Mouse (Mus musculus) hindbrain, embryonic 11.5 days (tissue): ENCODE data around the gene Serpinc1. TPM values are rescaled to one million over a fixed set of nuclear protein-coding genes. Genes with fewer than 3 reads are reported as not detected.

Experiments used
- ATAC-seq: fragments of 200-750 bp; cut with Nextera tagmentation; 2 replicates; pipeline ENCODE4 v1.8.0; 2017; ENCODE audit warnings: mild to moderate bottlenecking, moderate TSS enrichment, moderate library complexity; ENCODE audit not compliant: low FRiP score
- DNase-seq: peaks from one replicate; pipeline ENCODE4 v3.0.0-alpha.2; 2015; ENCODE audit warnings: low spot score
- H3K27ac ChIP-seq: fragments of 300-500 bp; sonication (generic); 2 replicates; pipeline ENCODE4 v1.5.1; 2014; ENCODE audit warnings: mild to moderate bottlenecking, low read depth, low read length
- H3K27me3 ChIP-seq: fragments of 300-500 bp; sonication (generic); 2 replicates; pipeline ENCODE4 v1.6.1; 2014; ENCODE audit warnings: mild to moderate bottlenecking, low read length, moderate library complexity, mixed read lengths; ENCODE audit not compliant: control insufficient read depth, insufficient read depth
- H3K36me3 ChIP-seq: fragments of 300-500 bp; sonication (generic); 2 replicates; pipeline ENCODE4 v1.6.1; 2014; ENCODE audit warnings: mild to moderate bottlenecking, low read length, moderate library complexity, mixed read lengths; ENCODE audit not compliant: control insufficient read depth, insufficient read depth
- H3K4me1 ChIP-seq: fragments of 300-500 bp; sonication (generic); replicated peaks from 2 replicates; pipeline ENCODE4 v1.6.1; 2014; ENCODE audit warnings: low read length, mixed read lengths; ENCODE audit not compliant: control insufficient read depth, insufficient read depth
- H3K4me2 ChIP-seq: fragments of 300-500 bp; sonication (generic); replicated peaks from 2 replicates; pipeline ENCODE4 v1.6.1; 2014; ENCODE audit warnings: mild to moderate bottlenecking, low read depth, low read length
- H3K4me3 ChIP-seq: fragments of 300-500 bp; sonication (generic); 2 replicates; pipeline ENCODE4 v1.5.1; 2014; ENCODE audit warnings: low read depth, low read length
- H3K9ac ChIP-seq: fragments of 300-500 bp; sonication (generic); 2 replicates; pipeline ENCODE4 v1.6.1; 2014; ENCODE audit warnings: low read depth, low read length
- H3K9me3 ChIP-seq: fragments of 300-500 bp; sonication (generic); 2 replicates; pipeline ENCODE4 v1.6.1; 2016; ENCODE audit warnings: low read length; ENCODE audit not compliant: control insufficient read depth
- WGBS: fragments of 180-500 bp; shearing (Covaris S2); extraction: QIAGEN DNeasy Blood & Tissue Kit; methylation state at CpG from one replicate; pipeline ENCODE4 v1.1.7; 2014; 5-methylcytosine and 5-hydroxymethylcytosine counted together
- polyA plus RNA-seq: library from polyadenylated mRNA; unstranded; fragments of >200 nt; fragmentation: Nextera tagmentation; extraction: Ambion mirVana; gene quantifications from 2 replicates; pipeline ENCODE4 v1.2.1, GENCODE M21; 2014

Gene Serpinc1
- polyA plus RNA-seq, 1 experiment from 2014 or later = 2.0 TPM

DNA sequence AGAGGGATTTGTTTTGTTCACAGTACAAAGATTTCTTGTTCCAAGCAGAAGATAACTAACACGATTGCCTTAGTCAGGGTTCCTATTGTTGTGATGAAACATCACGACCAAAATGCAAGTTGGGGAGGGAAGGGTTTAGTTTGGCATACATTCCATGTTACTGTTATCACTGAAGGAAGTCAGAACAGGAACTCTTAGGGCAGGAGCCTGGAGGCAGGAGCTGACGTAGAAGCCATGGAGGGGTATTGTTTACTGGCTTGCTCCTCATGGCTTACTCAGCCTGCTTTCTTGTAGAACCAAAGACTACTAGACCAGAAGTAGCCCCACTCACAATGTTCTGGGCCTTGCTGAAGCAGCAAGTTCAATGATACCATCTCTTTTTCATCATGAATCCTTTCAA is 68.6 kb downstream of the Serpinc1 start:
- Histone ChIP-seq H3K4me1 (no peaks in the 10 kb centered on the region), H3K4me2 (no peak overlapping the region), H3K27me3 (no peaks in the 10 kb centered on the region), H3K27ac (no peak overlapping the region), H3K36me3 (no peaks in the 10 kb centered on the region), H3K9me3 (no peaks in the 10 kb centered on the region), H3K9ac (no peak overlapping the region), H3K4me3 (no peak overlapping the region)
- ATAC-seq (no peak), DNase-seq (no peak)
- WGBS = 92% methylated on average over 3 of the region's 3 CpGs

Other genes with a start within 250 kb of the Serpinc1 start
- 15.8 and 20.0 TPM in 2 replicates for gene Rabgap1l, start 185.4 kb upstream of the Serpinc1 start, polyA plus RNA-seq
- 9.1 and 15.4 TPM in 2 replicates for gene Rc3h1, start 72.2 kb upstream of the Serpinc1 start, polyA plus RNA-seq
- 8.6 and 15.1 TPM in 2 replicates for gene Zbtb37, start 56.3 kb downstream of the Serpinc1 start, polyA plus RNA-seq
- 43.2 and 51.5 TPM in 2 replicates for gene Dars2, start 92.1 kb downstream of the Serpinc1 start, polyA plus RNA-seq
- gene Cenpl, start 92.1 kb downstream of the Serpinc1 start, polyA plus RNA-seq = 36.5 and 38.8 TPM in 2 replicates
- gene Klhl20, start 152.9 kb downstream of the Serpinc1 start, polyA plus RNA-seq = 22.5 and 24.2 TPM in 2 replicates
- 4.6 and 5.9 TPM in 2 replicates for gene Ankrd45, start 164.1 kb downstream of the Serpinc1 start, polyA plus RNA-seq
- gene Tex50, start 180.7 kb downstream of the Serpinc1 start, polyA plus RNA-seq = not detected in 2 replicates